Mouse (Mus musculus): ENCODE results near the gene H2-Ab1. TPM values are rescaled to one million over a fixed set of nuclear protein-coding genes. Genes with fewer than 3 reads are reported as not detected.
A peak's percentile ranks its signal among the peaks of the same experiment; 100 is the strongest.

Gene H2-Ab1
- polyA plus RNA-seq, 1 experiment from 2014 or later = 1.6 TPM

DNA sequence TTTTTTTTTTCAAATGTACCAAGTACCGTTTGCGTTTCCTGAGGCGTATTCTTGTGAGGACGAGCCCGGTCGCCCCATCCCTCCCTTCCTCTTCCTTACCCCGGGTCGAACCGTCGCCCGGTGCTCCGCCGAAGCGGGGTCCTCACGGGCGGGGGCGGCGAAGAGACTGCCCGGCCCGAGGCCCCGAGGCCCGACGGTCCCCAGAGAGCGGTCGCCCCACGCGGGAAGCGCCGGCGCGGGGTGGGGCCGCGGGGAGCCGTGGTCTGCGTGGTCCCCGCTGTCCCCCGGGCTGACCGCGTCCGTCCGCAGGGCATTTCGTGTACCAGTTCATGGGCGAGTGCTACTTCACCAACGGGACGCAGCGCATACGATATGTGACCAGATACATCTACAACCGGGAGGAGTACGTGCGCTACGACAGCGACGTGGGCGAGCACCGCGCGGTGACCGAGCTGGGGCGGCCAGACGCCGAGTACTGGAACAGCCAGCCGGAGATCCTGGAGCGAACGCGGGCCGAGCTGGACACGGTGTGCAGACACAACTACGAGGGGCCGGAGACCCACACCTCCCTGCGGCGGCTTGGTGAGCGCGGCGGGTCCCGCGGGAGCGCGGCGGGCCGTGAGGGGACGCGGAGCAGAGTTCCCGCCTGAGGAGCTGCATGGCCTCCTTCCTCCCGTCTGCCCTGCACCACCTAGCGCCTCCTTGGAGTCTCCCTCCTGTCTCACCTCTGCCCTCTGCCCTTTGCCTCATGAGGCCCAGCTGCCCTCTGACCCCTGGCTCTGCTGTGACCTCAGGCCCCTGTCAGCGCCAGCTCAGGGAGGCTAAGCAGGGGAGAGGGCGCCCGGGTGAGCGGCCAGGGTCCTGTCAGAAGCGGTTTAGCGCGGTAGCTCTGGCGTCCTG is 7.2 kb downstream of the H2-Ab1 start:
- H3K36me3 ChIP-seq = no peaks in the 10 kb centered on the region
- H3K4me3 ChIP-seq = peak overlapping the region; percentile 51
- peaks cover 26% of the 10 kb centered on the region for H3K27me3 ChIP-seq
- peaks cover 22% of the 10 kb centered on the region for H3K4me1 ChIP-seq (replicated peaks)
- peak overlapping the region; percentile 99 for H3K4me2 ChIP-seq
- peak overlapping the region; percentile 40 for H3K9ac ChIP-seq
- no peaks in the 10 kb centered on the region for H3K9me3 ChIP-seq
- ATAC-seq (ENCODE audit: low FRiP score, low read depth) = no peak
- no peak overlapping the region for H3K27ac ChIP-seq (replicated peaks)
- WGBS = under 1% methylated on average over 91 of the region's 93 CpGs

DNA sequence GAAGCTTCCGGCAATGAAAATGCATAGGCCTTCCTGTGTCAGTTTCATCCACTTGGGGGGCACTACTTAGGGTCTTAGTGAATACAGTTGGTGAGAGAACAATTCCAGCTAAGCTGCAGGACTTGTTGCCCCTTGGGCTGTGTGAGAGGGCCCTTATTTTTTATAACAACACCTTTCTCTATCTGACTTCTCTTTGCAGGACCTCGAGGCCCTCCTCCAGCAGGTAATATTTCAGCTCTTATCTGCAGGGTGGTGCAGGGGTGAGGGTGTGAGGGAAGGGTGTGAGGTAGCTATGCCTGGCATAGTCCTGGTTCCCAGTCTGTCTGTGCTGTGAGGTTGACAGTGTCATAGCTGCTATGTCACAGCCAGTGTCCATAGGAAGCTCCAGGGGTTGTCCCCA is 10.8 kb downstream of the H2-Ab1 start:
- Histone ChIP-seq H3K4me1 (replicated peaks) (peaks cover 20% of the 10 kb centered on the region), H3K27me3 (peaks cover 21% of the 10 kb centered on the region), H3K9ac (no peak overlapping the region), H3K4me3 (no peak overlapping the region), H3K4me2 (no peak overlapping the region), H3K27ac (replicated peaks) (no peak overlapping the region), H3K9me3 (no peaks in the 10 kb centered on the region), H3K36me3 (no peaks in the 10 kb centered on the region)
- no peak for ATAC-seq (ENCODE audit: low FRiP score, low read depth)
- WGBS = 86% methylated on average over 2 of the region's 2 CpGs

DNA sequence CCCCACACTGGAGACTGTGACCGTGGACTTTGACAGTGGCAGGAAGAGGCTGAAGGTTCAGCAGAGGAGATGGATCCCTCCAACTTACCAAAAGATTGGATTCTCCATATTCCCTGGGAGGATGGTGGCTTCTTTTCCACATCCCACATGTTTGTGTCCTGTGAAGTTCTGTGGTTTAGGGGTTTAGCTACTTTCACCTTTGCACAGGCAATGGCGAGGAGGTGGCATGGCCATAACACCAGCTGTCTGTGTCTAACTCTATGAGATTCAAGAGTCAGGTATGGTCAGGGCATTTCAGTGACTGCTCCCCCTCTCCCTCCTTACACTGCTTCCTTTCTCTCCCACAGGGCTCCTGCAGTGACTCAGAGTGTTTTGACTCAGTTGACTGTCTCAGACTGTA is 11.3 kb downstream of the H2-Ab1 start:
- Histone ChIP-seq H3K9ac (no peak overlapping the region), H3K4me3 (no peak overlapping the region), H3K27me3 (peaks cover 19% of the 10 kb centered on the region), H3K9me3 (no peaks in the 10 kb centered on the region), H3K4me1 (replicated peaks) (peaks cover 15% of the 10 kb centered on the region), H3K4me2 (no peak overlapping the region), H3K36me3 (no peaks in the 10 kb centered on the region), H3K27ac (replicated peaks) (no peak overlapping the region)
- ATAC-seq (ENCODE audit: low FRiP score, low read depth) = no peak
- 89% methylated on average over 2 of the region's 2 CpGs for WGBS

DNA sequence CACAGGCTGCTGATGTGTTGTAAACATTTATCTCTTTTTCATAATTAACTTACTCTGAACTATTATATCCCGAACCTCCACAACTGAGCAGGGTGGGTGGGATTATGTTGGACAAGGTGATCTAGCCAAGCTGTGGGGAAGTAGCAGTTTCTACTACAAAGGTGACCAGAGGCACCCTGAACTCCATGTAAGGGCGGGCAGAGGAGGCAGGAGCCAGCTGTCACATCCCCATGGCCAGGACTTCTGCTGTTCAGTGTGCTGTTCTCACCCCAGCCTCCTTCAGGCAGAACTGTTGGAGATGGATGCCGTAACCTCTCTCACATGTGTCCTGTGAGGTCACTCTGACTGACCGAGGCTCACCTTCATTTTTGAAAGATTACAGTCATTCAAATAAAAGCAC is 12.3 kb downstream of the H2-Ab1 start:
- Histone ChIP-seq H3K4me3 (no peak overlapping the region), H3K4me1 (replicated peaks) (peaks cover 4% of the 10 kb centered on the region), H3K4me2 (no peak overlapping the region), H3K36me3 (no peaks in the 10 kb centered on the region), H3K9ac (no peak overlapping the region), H3K27ac (replicated peaks) (no peak overlapping the region), H3K27me3 (peaks cover 12% of the 10 kb centered on the region), H3K9me3 (no peaks in the 10 kb centered on the region)
- WGBS = 75% methylated on average over 4 of the region's 4 CpGs
- ATAC-seq (ENCODE audit: low FRiP score, low read depth) = no peak

DNA sequence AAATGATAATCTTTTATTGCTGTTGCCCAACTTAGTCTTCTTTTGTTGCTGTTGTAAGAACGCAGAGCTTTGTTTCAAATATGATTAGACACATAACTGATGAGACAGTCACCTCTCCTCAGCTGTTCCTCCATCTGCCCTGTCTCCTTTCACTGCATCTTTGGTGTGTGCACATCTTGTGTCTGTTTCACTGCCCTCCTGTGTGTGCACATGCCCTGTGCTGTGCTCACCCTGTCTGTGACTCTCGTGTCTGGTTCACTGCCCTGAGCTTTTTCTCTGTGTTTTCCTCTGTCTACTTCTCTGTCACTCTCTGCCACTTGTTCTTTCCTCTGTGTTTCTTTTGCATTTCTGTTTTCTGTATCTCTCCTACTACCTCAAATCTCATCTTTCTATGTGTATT is 12.7 kb downstream of the H2-Ab1 start:
- peaks cover 9% of the 10 kb centered on the region for H3K27me3 ChIP-seq
- no peak overlapping the region for H3K27ac ChIP-seq (replicated peaks)
- H3K36me3 ChIP-seq = no peaks in the 10 kb centered on the region
- peaks cover under 1% of the 10 kb centered on the region; the same call in 1 of the 2 replicates for H3K4me1 ChIP-seq (replicated peaks)
- no peak overlapping the region for H3K9ac ChIP-seq
- WGBS = 88% methylated on average over 2 of the region's 2 CpGs
- H3K4me3 ChIP-seq = no peak overlapping the region
- H3K4me2 ChIP-seq = no peak overlapping the region
- no peaks in the 10 kb centered on the region for H3K9me3 ChIP-seq
- ATAC-seq (ENCODE audit: low FRiP score, low read depth) = no peak

DNA sequence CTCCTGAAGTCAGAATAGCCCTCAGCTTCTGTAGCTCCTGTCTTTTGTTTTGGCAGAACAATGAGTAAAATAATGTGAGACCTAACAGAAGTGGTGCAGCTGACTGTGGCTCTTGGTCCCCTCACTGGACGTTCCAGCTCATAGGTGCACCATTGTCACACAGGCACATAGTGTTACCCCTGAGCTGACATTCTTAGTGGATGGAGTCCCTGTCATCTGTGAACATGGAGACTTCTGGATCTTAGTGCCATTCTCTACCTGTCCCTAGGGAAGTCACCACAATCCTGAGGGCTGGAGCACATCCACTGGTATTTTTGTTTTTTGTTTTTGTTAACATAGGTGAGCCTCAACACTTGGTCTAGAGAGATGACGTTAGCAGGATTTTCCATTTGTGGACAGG is 13.5 kb downstream of the H2-Ab1 start:
- Histone ChIP-seq H3K4me2 (no peak overlapping the region), H3K4me1 (replicated peaks) (no peaks in the 10 kb centered on the region), H3K4me3 (no peak overlapping the region), H3K27me3 (peaks cover 5% of the 10 kb centered on the region; the same call in 1 of the 2 replicates), H3K27ac (replicated peaks) (no peak overlapping the region), H3K36me3 (no peaks in the 10 kb centered on the region), H3K9ac (no peak overlapping the region), H3K9me3 (no peaks in the 10 kb centered on the region)
- 69% methylated on average over 2 of the region's 2 CpGs for WGBS
- no peak for ATAC-seq (ENCODE audit: low FRiP score, low read depth)

DNA sequence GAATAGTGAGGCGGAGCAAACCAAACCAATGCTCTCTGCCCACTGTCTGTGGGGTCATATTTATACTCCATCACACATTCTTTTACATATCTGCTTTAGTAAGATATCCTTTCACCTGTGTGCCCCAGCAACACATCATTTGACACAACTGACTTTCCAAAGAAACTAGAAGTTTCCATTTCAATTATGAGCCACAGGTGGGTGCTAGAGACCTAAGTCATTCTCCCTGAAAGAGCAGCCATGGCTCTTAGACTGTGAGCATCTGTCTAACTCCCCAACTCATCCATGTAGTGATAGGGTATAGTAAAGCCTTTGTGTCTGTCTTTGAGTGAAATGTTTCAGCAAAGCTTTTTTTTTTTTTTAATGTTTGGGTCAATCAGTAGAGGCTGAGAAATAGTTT is 14.6 kb downstream of the H2-Ab1 start:
- no peaks in the 10 kb centered on the region for H3K4me1 ChIP-seq (replicated peaks)
- WGBS = 97% methylated on average over 1 of the region's 1 CpGs
- no peak overlapping the region for H3K27ac ChIP-seq (replicated peaks)
- no peak overlapping the region for H3K4me3 ChIP-seq
- H3K27me3 ChIP-seq = no peaks in the 10 kb centered on the region
- no peak overlapping the region for H3K4me2 ChIP-seq
- H3K36me3 ChIP-seq = no peaks in the 10 kb centered on the region
- no peak for ATAC-seq (ENCODE audit: low FRiP score, low read depth)
- no peak overlapping the region for H3K9ac ChIP-seq
- H3K9me3 ChIP-seq = no peaks in the 10 kb centered on the region

DNA sequence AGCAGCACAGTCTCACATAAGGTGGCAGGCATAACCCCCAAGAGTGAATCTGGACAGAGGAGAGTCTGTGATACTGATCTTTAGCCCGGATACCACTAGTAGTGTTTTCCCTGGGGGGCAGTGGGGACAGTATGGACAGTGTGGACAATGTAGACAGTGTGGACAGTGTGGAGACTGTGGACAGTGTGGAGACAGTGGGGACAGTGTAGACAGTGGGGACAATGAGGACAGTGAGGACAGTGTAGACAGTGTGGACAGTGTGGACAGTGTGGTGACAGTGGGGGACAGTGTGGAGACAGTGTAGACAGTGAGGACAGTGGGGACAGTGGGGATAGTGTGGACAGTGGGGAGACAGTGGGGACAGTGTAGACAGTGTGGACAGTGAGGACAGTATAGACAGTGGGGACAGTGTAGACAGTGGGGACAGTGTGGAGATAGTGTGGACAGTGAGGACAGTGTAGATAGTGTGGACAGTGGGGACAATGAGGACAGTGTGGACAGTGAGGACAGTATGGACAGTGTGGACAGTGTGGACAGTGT is 23.1 kb downstream of the H2-Ab1 start:
- Histone ChIP-seq H3K36me3 (no peaks in the 10 kb centered on the region), H3K9me3 (no peaks in the 10 kb centered on the region), H3K4me3 (no peak overlapping the region), H3K27me3 (no peaks in the 10 kb centered on the region), H3K4me2 (no peak overlapping the region), H3K4me1 (replicated peaks) (no peaks in the 10 kb centered on the region), H3K27ac (replicated peaks) (no peak overlapping the region), H3K9ac (no peak overlapping the region)
- no peak for ATAC-seq (ENCODE audit: low FRiP score, low read depth)
- WGBS = 87% methylated on average over 1 of the region's 1 CpGs

DNA sequence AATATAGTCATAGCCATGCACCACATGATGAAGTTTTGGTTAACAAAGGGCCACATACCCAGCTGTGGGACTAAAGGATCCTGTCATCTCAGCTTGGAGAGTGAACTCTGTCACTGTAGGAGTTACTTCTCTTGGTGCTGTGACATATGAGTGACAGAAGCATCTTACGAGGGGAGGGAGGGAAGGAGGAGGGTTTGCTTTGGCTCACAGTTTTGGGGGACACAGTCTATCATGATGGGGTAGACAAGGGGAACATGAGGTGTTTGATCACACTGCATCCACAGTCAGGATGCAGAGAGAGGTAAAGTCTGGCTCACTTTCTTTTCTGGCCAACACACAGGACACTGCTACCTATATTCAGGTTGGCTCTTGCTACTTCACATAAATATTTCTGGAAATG is 24.3 kb downstream of the H2-Ab1 start:
- 79% methylated on average over 1 of the region's 1 CpGs for WGBS

DNA sequence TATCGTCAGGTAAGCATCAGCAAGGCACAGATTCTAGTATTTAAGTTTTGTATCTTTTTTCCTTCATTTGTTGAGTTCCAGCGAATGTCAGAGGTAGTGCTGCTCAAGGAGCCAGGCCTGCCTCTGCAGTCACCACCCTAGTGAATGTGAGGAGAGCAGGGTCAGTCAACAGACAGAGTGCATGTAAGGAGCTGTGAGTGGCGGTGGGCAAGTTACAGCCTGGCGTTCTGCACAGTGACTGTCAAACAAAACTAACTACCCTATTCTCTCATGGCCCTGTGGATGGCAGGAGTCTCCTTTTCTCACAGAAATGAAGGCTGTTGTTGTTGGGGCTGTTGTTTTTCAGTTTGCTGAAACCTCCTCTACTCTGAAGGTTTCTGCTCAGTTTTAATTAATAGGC is 27.9 kb downstream of the H2-Ab1 start:
- Histone ChIP-seq H3K4me2 (no peak overlapping the region), H3K36me3 (no peaks in the 10 kb centered on the region), H3K27ac (replicated peaks) (no peak overlapping the region), H3K4me3 (no peak overlapping the region), H3K9ac (no peak overlapping the region), H3K27me3 (no peaks in the 10 kb centered on the region), H3K4me1 (replicated peaks) (no peaks in the 10 kb centered on the region), H3K9me3 (no peaks in the 10 kb centered on the region)
- no peak for ATAC-seq (ENCODE audit: low FRiP score, low read depth)
- WGBS = 81% methylated on average over 4 of the region's 4 CpGs

More for the DNA sequence above, 24.3 kb downstream of the H2-Ab1 start:
- H3K36me3 ChIP-seq = no peaks in the 10 kb centered on the region
- H3K9ac ChIP-seq = no peak overlapping the region
- no peak overlapping the region for H3K4me3 ChIP-seq
- no peaks in the 10 kb centered on the region for H3K27me3 ChIP-seq
- H3K4me2 ChIP-seq = no peak overlapping the region
- ATAC-seq (ENCODE audit: low FRiP score, low read depth) = no peak
- no peak overlapping the region for H3K27ac ChIP-seq (replicated peaks)
- H3K9me3 ChIP-seq = no peaks in the 10 kb centered on the region
- H3K4me1 ChIP-seq (replicated peaks) = no peaks in the 10 kb centered on the region

DNA sequence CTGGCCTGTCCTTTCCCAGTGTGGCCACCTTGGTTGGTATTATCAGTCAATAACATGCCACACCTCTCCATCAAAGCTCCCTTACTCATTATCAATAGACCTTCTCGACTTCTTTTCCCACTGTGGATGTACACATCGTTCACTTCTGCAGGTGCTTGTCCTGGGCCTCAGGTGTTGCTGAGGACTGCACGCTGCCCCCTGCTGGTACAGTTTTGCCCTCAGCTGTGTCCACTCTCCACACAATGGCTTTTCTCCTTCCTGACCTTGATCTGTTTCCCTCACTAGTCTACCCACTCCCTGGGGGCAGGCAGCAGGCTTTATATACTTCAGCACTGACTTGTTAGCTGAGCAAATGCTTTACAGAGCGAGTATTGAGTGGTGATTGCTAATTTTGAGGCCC is 28.4 kb downstream of the H2-Ab1 start:
- no peak for ATAC-seq (ENCODE audit: low FRiP score, low read depth)
- no peaks in the 10 kb centered on the region for H3K9me3 ChIP-seq
- H3K27me3 ChIP-seq = no peaks in the 10 kb centered on the region
- WGBS = 45% methylated on average over 4 of the region's 4 CpGs
- H3K9ac ChIP-seq = no peak overlapping the region
- no peaks in the 10 kb centered on the region for H3K36me3 ChIP-seq
- no peak overlapping the region for H3K4me3 ChIP-seq
- no peak overlapping the region for H3K4me2 ChIP-seq
- no peak overlapping the region for H3K27ac ChIP-seq (replicated peaks)
- H3K4me1 ChIP-seq (replicated peaks) = no peaks in the 10 kb centered on the region

DNA sequence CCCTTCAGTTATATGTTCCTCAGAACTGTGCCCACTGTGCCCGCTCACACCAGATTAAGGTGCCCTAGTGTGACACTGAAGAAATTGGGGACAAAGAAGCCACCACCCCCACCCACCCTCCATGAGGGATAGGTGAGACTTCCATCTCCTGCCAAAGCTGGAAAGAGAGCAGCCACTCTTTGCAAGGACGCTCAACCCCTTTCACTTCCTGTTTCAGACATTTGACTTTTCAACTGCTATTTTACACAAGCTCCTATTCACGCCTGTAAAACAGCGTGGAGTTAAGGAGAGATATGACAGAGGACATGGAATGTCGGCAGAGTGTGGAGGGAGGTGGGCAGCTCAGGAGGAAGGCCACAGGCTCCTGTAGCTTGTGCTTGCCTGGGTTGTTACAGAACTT is 29.0 kb downstream of the H2-Ab1 start:
- H3K27ac ChIP-seq (replicated peaks) = no peak overlapping the region
- H3K9me3 ChIP-seq = no peaks in the 10 kb centered on the region
- no peaks in the 10 kb centered on the region for H3K36me3 ChIP-seq
- H3K27me3 ChIP-seq = no peaks in the 10 kb centered on the region
- H3K9ac ChIP-seq = no peak overlapping the region
- no peaks in the 10 kb centered on the region; the same call in 1 of the 2 replicates for H3K4me1 ChIP-seq (replicated peaks)
- no peak overlapping the region for H3K4me3 ChIP-seq
- H3K4me2 ChIP-seq = no peak overlapping the region
- no peak for ATAC-seq (ENCODE audit: low FRiP score, low read depth)
- 83% methylated on average over 5 of the region's 5 CpGs for WGBS
